Mouse (Mus musculus) heart, postnatal 0 days (tissue): ENCODE data around the gene Nr2f6.

Experiments used
- CTCF ChIP-seq: IDR thresholded peaks from 2 replicates; pipeline ENCODE4 v1.5.1; 2016; ENCODE audit warnings: antibody characterized with exemption, control low read depth, low read depth
- EP300 ChIP-seq: IDR thresholded peaks from 2 replicates; pipeline ENCODE4 v1.6.1; 2016; ENCODE audit warnings: antibody characterized with exemption, low read depth

GRCm38 (mm10) chr8:71392871-71393270, 11.1 kb upstream of the Nr2f6 start:
- TF ChIP-seq EP300 (no peak), CTCF (no peak)
